Mouse (Mus musculus): ENCODE data around the gene Ccdc6. TPM values are rescaled to one million over a fixed set of nuclear protein-coding genes. Genes with fewer than 3 reads are reported as not detected.

Gene Ccdc6
- polyA plus RNA-seq, 1 experiment from 2014 or later = 13.8 TPM

DNA sequence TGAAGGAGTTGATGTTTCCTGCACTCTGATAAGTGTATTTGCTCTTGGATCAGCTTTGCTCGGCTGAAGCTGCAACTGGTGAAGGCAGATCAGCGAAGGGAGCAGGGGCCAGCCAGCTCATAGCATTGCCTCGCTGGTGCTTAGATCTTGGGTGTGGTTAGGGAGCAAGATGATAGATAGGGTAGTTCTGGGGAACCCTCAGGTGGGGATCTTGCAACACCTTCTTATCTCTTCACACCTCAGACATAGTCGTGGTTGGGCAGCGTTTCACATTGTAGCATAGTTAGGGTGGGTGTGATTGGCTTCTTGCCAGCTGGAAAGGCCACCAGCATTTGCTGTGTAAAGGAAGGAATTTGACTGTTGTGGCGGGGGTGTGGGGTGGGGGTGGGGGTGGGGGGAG is 36.3 kb downstream of the Ccdc6 start:
- Histone ChIP-seq H3K27me3 (no peaks in the 10 kb centered on the region), H3K4me2 (peak overlapping the region; percentile 31), H3K9me3 (replicated peaks) (no peaks in the 10 kb centered on the region), H3K9ac (no peak overlapping the region), H3K4me3 (no peak overlapping the region), H3K36me3 (no peaks in the 10 kb centered on the region), H3K27ac (peak overlapping the region; percentile 86), H3K4me1 (replicated peaks) (peaks cover 52% of the 10 kb centered on the region)
- peak; percentile 29 for ATAC-seq (replicated peaks; ENCODE audit: insufficient number of reproducible peaks, insufficient read depth, low FRiP score, low read depth)
- WGBS = 3% methylated on average over 6 of the region's 6 CpGs

DNA sequence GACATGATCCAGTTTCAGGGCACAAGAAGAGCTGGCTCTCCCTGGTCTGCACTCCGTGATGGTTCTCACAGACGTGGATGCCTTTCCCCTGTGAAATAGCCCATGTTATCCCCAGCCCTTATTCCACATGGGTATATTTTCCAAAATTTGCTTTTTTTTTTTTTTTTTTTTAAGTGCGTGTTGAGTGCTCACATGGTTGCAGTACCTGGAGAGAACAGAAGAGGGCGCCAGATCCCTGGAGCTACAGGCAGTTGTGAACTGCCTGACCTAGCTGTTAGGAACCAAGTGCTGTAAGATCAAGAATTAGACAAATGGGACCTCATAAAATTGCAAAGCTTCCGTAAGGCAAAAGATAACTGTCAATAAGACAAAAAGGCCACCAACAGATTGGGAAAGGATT is 38.8 kb downstream of the Ccdc6 start:
- H3K27ac ChIP-seq = no peak overlapping the region
- H3K4me2 ChIP-seq = no peak overlapping the region
- H3K4me3 ChIP-seq = no peak overlapping the region
- H3K4me1 ChIP-seq (replicated peaks) = peaks cover 52% of the 10 kb centered on the region
- no peaks in the 10 kb centered on the region for H3K9me3 ChIP-seq (replicated peaks)
- no peaks in the 10 kb centered on the region for H3K36me3 ChIP-seq
- WGBS = 82% methylated on average over 5 of the region's 5 CpGs
- no peaks in the 10 kb centered on the region for H3K27me3 ChIP-seq
- ATAC-seq (replicated peaks; ENCODE audit: insufficient number of reproducible peaks, insufficient read depth, low FRiP score, low read depth) = no peak
- H3K9ac ChIP-seq = no peak overlapping the region

DNA sequence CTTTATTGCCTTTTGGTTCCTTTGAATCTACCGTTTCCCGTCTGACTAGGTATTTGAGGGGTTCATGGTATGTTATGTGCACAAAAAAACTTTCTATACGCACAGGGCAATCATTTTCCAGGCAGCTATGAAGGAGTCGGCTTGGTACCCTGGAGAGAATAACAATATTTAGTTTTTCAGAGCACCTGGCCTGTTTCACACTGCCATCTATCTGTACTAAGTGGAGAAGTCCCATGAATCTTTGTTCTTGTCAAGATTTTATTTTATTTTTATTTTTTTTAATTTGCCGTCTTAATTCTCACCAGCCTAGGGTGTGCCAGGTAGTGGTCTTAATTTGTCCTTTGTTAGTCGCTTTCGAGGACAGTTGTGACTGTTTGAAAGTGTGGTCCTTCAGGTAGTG is 40.7 kb downstream of the Ccdc6 start:
- H3K9ac ChIP-seq = no peak overlapping the region

DNA sequence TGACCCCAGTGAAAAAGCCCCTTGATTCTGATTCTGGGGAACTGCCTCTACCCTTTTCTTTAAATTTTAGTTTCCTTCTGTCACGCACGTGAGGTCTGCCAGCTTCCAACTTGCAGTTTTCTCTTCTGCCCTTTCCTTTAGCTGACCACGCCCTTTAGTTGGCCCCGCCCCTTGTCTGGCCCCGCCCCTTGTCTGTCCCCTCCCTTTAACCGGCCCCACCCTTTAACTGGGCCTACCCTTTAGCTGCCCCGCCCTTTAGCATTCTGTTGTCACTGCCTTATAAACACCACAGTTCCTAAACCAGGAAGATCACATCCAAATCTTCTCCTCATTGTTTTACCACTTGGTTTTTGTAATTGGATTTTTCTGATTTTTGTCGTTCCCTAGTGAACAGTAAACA is 41.2 kb downstream of the Ccdc6 start:
- Histone ChIP-seq H3K4me3 (no peak overlapping the region), H3K36me3 (peaks cover 8% of the 10 kb centered on the region; the same call in 1 of the 2 replicates), H3K4me2 (no peak overlapping the region), H3K4me1 (replicated peaks) (peaks cover 33% of the 10 kb centered on the region), H3K9me3 (replicated peaks) (no peaks in the 10 kb centered on the region), H3K27me3 (no peaks in the 10 kb centered on the region), H3K27ac (no peak overlapping the region), H3K9ac (no peak overlapping the region)
- no peak for ATAC-seq (replicated peaks; ENCODE audit: insufficient number of reproducible peaks, insufficient read depth, low FRiP score, low read depth)
- 57% methylated on average over 8 of the region's 8 CpGs for WGBS

More for the DNA sequence above, 40.7 kb downstream of the Ccdc6 start:
- H3K36me3 ChIP-seq = peaks cover 3% of the 10 kb centered on the region; the same call in 1 of the 2 replicates
- H3K4me2 ChIP-seq = no peak overlapping the region
- H3K4me3 ChIP-seq = no peak overlapping the region
- H3K27me3 ChIP-seq = no peaks in the 10 kb centered on the region
- no peak overlapping the region for H3K27ac ChIP-seq
- ATAC-seq (replicated peaks; ENCODE audit: insufficient number of reproducible peaks, insufficient read depth, low FRiP score, low read depth) = no peak
- H3K9me3 ChIP-seq (replicated peaks) = no peaks in the 10 kb centered on the region
- 82% methylated on average over 7 of the region's 7 CpGs for WGBS
- peaks cover 38% of the 10 kb centered on the region for H3K4me1 ChIP-seq (replicated peaks)

DNA sequence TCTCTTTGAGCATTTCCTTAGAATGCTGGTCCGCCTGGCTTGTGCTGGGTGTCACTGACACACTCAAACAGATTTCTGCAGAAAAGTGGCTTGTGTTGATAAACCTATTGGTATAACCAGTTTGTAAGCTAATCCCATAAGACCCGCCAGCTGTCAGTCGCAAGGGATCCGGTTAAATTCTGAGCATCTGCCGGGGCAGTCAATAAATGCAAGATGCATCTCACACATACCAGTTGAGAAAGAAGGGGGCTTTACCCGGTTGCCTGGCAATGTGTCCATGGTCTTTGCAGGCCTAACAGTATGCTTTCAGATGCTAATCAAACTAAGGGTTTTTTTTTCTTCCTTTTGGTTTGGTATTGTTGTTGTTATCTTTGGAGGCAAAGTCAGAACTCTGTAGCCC is 42.4 kb downstream of the Ccdc6 start:
- 82% methylated on average over 6 of the region's 6 CpGs for WGBS

DNA sequence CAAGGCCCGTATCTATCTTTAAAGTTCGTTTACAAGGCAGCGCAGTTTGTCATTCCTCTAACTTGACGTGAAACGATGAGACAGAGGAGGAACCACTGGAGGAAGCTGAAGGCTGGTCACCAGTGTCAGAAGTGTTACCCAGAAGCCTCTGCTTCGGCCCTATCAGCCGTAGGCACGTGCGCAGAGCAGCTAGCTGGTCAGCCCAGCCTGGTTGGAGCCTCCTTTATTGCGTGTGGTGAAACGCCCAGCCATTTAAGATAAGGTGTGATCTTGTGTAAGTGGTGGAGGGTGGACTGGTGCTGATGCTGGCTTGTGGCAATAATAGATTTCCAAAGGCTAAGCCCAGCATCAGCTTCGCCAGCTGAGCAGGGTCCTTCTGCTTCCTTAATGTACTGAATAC is 43.5 kb downstream of the Ccdc6 start:
- Histone ChIP-seq H3K27me3 (no peaks in the 10 kb centered on the region), H3K4me2 (no peak overlapping the region), H3K9me3 (replicated peaks) (no peaks in the 10 kb centered on the region), H3K4me3 (no peak overlapping the region), H3K9ac (no peak overlapping the region), H3K27ac (no peak overlapping the region), H3K36me3 (peaks cover 22% of the 10 kb centered on the region), H3K4me1 (replicated peaks) (peaks cover 20% of the 10 kb centered on the region)
- WGBS = 70% methylated on average over 12 of the region's 12 CpGs
- no peak for ATAC-seq (replicated peaks; ENCODE audit: insufficient number of reproducible peaks, insufficient read depth, low FRiP score, low read depth)

More for the DNA sequence above, 42.4 kb downstream of the Ccdc6 start:
- H3K9ac ChIP-seq = no peak overlapping the region
- H3K9me3 ChIP-seq (replicated peaks) = no peaks in the 10 kb centered on the region
- H3K4me1 ChIP-seq (replicated peaks) = peaks cover 21% of the 10 kb centered on the region
- H3K4me2 ChIP-seq = no peak overlapping the region
- no peaks in the 10 kb centered on the region for H3K27me3 ChIP-seq
- peaks cover 18% of the 10 kb centered on the region for H3K36me3 ChIP-seq
- H3K27ac ChIP-seq = no peak overlapping the region
- no peak overlapping the region for H3K4me3 ChIP-seq
- no peak for ATAC-seq (replicated peaks; ENCODE audit: insufficient number of reproducible peaks, insufficient read depth, low FRiP score, low read depth)

DNA sequence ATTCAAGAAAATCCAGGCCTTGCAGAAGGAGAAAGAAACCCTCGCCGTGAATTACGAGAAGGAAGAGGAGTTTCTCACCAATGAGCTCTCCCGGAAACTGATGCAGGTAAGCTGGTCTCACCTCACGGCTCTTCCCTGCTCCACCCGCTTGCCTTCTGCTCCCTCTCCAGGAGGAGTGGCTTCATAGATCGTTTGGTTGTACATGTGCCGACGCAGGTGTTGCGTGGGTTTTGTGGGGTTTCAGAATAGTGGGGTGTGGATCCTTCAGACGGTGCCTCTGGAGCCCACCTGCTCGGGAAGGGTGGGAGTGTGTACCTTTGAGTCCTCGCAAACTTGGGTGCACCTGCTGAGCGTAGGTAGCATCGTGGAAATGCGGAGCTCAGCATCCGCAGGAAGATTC is 45.7 kb downstream of the Ccdc6 start:
- H3K36me3 ChIP-seq = peaks cover 32% of the 10 kb centered on the region
- H3K4me2 ChIP-seq = no peak overlapping the region
- WGBS = 93% methylated on average over 17 of the region's 17 CpGs
- no peak overlapping the region for H3K27ac ChIP-seq
- no peak for ATAC-seq (replicated peaks; ENCODE audit: insufficient number of reproducible peaks, insufficient read depth, low FRiP score, low read depth)
- peaks cover 20% of the 10 kb centered on the region for H3K4me1 ChIP-seq (replicated peaks)
- H3K4me3 ChIP-seq = no peak overlapping the region
- H3K9me3 ChIP-seq (replicated peaks) = no peaks in the 10 kb centered on the region
- H3K27me3 ChIP-seq = no peaks in the 10 kb centered on the region
- H3K9ac ChIP-seq = no peak overlapping the region

DNA sequence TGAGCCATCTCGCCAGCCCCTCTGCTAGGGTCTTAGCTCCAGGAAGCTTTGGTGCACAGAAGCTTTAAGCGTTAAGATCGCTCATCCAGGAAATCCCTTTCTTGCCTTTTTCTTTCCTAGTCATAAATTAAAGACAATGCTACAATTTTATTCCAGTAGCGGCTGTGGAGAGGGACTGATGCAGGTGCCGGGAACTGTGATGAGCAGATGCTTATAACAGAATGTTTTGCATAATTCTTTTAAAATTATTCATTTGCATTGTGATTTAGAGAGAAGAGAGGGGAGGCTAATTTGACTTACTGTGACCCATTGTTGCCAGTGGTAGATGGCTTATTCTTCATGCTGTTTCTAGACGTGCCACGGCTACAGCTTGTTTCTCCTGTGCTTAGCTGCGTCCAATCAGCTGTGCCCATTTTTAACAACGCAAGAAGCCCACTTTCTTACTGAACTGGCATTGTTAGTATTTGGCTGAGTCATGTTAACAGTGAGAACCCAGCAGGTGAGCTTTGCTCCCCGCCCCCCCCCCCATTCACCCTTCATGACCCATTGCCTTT is 47.2 kb downstream of the Ccdc6 start:
- 95% methylated on average over 10 of the region's 10 CpGs for WGBS
- H3K36me3 ChIP-seq = peaks cover 32% of the 10 kb centered on the region
- no peak overlapping the region for H3K4me2 ChIP-seq
- no peaks in the 10 kb centered on the region for H3K27me3 ChIP-seq
- no peak overlapping the region for H3K9ac ChIP-seq
- H3K27ac ChIP-seq = no peak overlapping the region
- H3K4me1 ChIP-seq (replicated peaks) = peaks cover 23% of the 10 kb centered on the region
- ATAC-seq (replicated peaks; ENCODE audit: insufficient number of reproducible peaks, insufficient read depth, low FRiP score, low read depth) = no peak
- no peaks in the 10 kb centered on the region for H3K9me3 ChIP-seq (replicated peaks)
- H3K4me3 ChIP-seq = no peak overlapping the region

DNA sequence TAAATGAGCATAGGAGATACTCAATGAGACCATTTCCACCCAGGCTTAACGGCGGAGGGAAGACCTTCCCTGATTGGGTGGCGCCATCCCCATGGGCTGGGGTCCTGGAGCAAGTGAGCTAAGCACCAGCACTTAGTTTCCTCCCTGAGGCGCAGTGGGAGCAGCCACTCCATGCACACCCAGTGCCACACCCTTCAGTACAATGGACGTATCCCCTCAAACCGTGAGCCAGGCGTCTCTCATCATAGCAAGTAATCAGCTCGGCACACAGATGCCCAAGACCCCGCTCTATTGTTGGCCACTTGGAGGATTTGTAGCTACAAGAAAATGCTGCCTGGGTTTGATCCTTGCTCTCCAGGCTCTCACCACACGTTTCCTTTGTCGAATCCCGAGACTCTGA is 49.0 kb downstream of the Ccdc6 start:
- Histone ChIP-seq H3K9me3 (replicated peaks) (no peaks in the 10 kb centered on the region), H3K36me3 (peaks cover 34% of the 10 kb centered on the region), H3K4me3 (no peak overlapping the region), H3K4me2 (no peak overlapping the region), H3K27ac (no peak overlapping the region), H3K4me1 (replicated peaks) (peaks cover 28% of the 10 kb centered on the region), H3K9ac (no peak overlapping the region), H3K27me3 (no peaks in the 10 kb centered on the region)
- 97% methylated on average over 12 of the region's 12 CpGs for WGBS
- no peak for ATAC-seq (replicated peaks; ENCODE audit: insufficient number of reproducible peaks, insufficient read depth, low FRiP score, low read depth)

DNA sequence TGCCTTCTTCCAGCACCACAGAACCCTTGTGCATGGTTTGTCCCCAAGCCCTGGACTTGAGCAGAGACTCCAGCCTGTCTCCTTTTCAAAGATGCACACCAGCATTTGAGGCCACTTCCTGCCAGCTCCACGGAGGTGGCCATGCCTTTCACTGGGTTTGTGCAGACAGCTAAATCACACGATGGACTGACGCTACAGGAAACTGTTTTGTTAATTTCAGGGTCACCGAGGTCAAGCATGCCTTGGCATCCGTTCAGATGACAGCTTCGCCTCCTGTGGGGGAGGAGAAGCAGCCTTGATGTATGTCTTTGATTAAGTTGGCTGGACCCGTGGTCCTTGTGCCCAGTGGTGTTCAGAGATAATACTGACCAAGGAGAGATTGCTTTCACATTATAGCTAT is 52.2 kb downstream of the Ccdc6 start:
- Histone ChIP-seq H3K9ac (no peak overlapping the region), H3K4me1 (replicated peaks) (peaks cover 43% of the 10 kb centered on the region), H3K9me3 (replicated peaks) (no peaks in the 10 kb centered on the region), H3K27me3 (no peaks in the 10 kb centered on the region), H3K4me3 (no peak overlapping the region), H3K36me3 (peaks cover 24% of the 10 kb centered on the region), H3K4me2 (no peak overlapping the region), H3K27ac (peak overlapping the region; percentile 1; the same call in 1 of the 2 replicates)
- ATAC-seq (replicated peaks; ENCODE audit: insufficient number of reproducible peaks, insufficient read depth, low FRiP score, low read depth) = no peak
- 20% methylated on average over 7 of the region's 7 CpGs for WGBS

DNA sequence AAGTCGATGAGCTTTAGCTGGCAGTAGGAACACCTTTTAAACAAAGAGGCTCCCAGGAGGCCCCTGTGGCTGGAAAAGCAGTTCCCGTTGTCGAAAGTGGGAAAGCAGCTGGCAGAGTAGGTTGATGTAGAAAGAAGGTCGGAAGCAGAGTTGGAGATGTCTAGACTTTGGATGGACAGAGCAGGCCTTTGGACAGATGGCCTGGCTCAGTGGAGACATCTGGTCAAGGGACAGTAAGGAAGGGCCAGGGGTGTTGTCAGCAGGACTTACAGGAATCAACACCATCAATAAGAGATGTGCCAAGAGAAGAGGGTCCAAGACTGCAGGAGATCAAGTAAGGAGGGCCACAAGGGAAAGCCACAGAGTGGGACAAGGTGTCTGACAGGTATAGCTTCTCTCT is 53.4 kb downstream of the Ccdc6 start:
- 64% methylated on average over 4 of the region's 4 CpGs for WGBS
- Histone ChIP-seq H3K27me3 (no peaks in the 10 kb centered on the region), H3K27ac (no peak overlapping the region), H3K36me3 (peaks cover 31% of the 10 kb centered on the region), H3K9me3 (replicated peaks) (no peaks in the 10 kb centered on the region), H3K4me3 (no peak overlapping the region), H3K4me2 (no peak overlapping the region), H3K9ac (no peak overlapping the region), H3K4me1 (replicated peaks) (peaks cover 43% of the 10 kb centered on the region)
- no peak for ATAC-seq (replicated peaks; ENCODE audit: insufficient number of reproducible peaks, insufficient read depth, low FRiP score, low read depth)

DNA sequence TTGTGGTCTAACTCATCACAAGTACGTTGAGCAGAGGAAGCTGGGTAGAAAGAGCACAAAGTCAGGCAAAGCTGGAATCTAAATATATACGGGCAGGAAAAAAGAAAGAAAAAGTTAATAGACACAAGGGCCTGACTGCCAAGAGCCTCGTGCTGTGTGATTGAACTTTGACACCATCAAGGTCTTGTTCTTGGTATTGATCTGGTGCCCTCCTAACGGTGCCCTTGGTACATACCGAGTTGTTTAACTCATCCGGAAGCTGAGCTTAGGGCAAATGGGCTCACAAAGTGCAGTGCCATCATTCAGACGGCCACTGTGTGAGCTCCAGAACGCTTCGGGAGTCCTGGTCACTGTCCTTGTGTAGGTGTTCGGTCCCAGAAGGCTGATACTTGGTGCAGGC is 54.2 kb downstream of the Ccdc6 start:
- no peaks in the 10 kb centered on the region for H3K27me3 ChIP-seq
- H3K4me2 ChIP-seq = no peak overlapping the region
- no peak overlapping the region for H3K27ac ChIP-seq
- peaks cover 43% of the 10 kb centered on the region for H3K4me1 ChIP-seq (replicated peaks)
- H3K4me3 ChIP-seq = no peak overlapping the region
- H3K9ac ChIP-seq = no peak overlapping the region
- peaks cover 31% of the 10 kb centered on the region for H3K36me3 ChIP-seq
- WGBS = 85% methylated on average over 10 of the region's 10 CpGs
- H3K9me3 ChIP-seq (replicated peaks) = no peaks in the 10 kb centered on the region
- ATAC-seq (replicated peaks; ENCODE audit: insufficient number of reproducible peaks, insufficient read depth, low FRiP score, low read depth) = no peak

Measured in heart, embryonic 15.5 days (tissue).